Mouse (Mus musculus) embryonic facial prominence, embryonic 11.5 days (tissue): Measurements from ENCODE around the gene Gpr37l1. TPM values are rescaled to one million over a fixed set of nuclear protein-coding genes. Genes with fewer than 3 reads are reported as not detected.
A peak's percentile ranks its signal among the peaks of the same experiment; 100 is the strongest.

Experiments
- ATAC-seq: fragments of 200-750 bp; cut with Nextera tagmentation; replicated peaks from 2 replicates; pipeline ENCODE4 v1.8.0; 2017; ENCODE audit warnings: low read depth; ENCODE audit not compliant: insufficient number of reproducible peaks, low FRiP score, low TSS enrichment
- DNase-seq: peaks from one replicate; pipeline ENCODE4 v3.0.0-alpha.2; 2015; ENCODE audit warnings: low spot score
- H3K27ac ChIP-seq: fragments of 300-500 bp; sonication (generic); replicated peaks from 2 replicates; pipeline ENCODE4 v1.5.1; 2014; ENCODE audit warnings: mild to moderate bottlenecking, low read depth, low read length, control low read depth
- H3K27me3 ChIP-seq: fragments of 300-500 bp; sonication (generic); 2 replicates; pipeline ENCODE4 v1.6.1; 2014; ENCODE audit warnings: mild to moderate bottlenecking, low read length, moderate library complexity, mixed read lengths; ENCODE audit not compliant: control insufficient read depth, insufficient read depth
- H3K36me3 ChIP-seq: fragments of 300-500 bp; sonication (generic); replicated peaks from 2 replicates; pipeline ENCODE4 v1.6.1; 2014; ENCODE audit warnings: low read depth, mild to moderate bottlenecking, low read length, moderate library complexity, mixed read lengths; ENCODE audit not compliant: control insufficient read depth, insufficient read depth
- H3K4me1 ChIP-seq: fragments of 300-500 bp; sonication (generic); 2 replicates; pipeline ENCODE4 v1.6.1; 2014; ENCODE audit warnings: low read length, mixed read lengths; ENCODE audit not compliant: control insufficient read depth, insufficient read depth
- H3K4me2 ChIP-seq: fragments of 300-500 bp; sonication (generic); 2 replicates; pipeline ENCODE4 v1.6.1; 2014; ENCODE audit warnings: low read depth, mild to moderate bottlenecking, control low read depth, low read length, moderate library complexity
- H3K4me3 ChIP-seq: fragments of 300-500 bp; sonication (generic); 2 replicates; pipeline ENCODE4 v1.5.1; 2014; ENCODE audit warnings: low read depth, low read length, control low read depth
- H3K9ac ChIP-seq: fragments of 300-500 bp; sonication (generic); replicated peaks from 2 replicates; pipeline ENCODE4 v1.6.1; 2014; ENCODE audit warnings: mild to moderate bottlenecking, control low read depth, low read length
- H3K9me3 ChIP-seq: fragments of 300-500 bp; sonication (generic); replicated peaks from 2 replicates; pipeline ENCODE4 v1.6.1; 2016; ENCODE audit warnings: mild to moderate bottlenecking, low read length, inconsistent platforms, mixed read lengths; ENCODE audit not compliant: control insufficient read depth
- WGBS: fragments of 180-500 bp; shearing (Covaris S2); extraction: QIAGEN DNeasy Blood & Tissue Kit; methylation state at CpG from one replicate; pipeline ENCODE4 v1.1.7; 2014; 5-methylcytosine and 5-hydroxymethylcytosine counted together
- polyA plus RNA-seq: library from polyadenylated mRNA; unstranded; fragments of >200 nt; fragmentation: Nextera tagmentation; extraction: Ambion mirVana; gene quantifications from 2 replicates; pipeline ENCODE4 v1.2.1, GENCODE M21; 2014

Gene Gpr37l1
- polyA plus RNA-seq, 1 experiment from 2014 or later, result not detected

DNA sequence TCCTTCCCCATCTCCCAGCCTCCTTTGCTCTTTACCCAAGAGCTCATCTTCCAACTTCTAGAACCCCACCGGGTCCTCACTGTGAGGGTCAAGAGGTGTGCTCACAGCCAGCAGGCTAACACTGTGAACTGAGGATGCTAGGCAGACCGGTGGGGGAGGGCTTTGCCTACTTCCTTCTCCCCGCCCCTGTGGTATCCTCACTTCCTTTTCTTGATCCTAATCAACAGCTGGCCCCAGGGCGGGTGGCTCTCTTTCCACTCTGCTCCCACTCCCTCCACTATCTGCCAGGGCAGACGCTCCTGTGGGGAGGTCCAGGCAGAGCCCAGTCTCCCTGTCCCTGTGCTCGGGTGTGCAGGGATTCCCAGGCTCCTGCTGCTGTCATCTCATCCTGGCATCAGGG lies 36.4 kb downstream of the Gpr37l1 start:
- WGBS, result 28% methylated on average over 6 of the region's 6 CpGs
- H3K9ac ChIP-seq, result no peak overlapping the region

DNA sequence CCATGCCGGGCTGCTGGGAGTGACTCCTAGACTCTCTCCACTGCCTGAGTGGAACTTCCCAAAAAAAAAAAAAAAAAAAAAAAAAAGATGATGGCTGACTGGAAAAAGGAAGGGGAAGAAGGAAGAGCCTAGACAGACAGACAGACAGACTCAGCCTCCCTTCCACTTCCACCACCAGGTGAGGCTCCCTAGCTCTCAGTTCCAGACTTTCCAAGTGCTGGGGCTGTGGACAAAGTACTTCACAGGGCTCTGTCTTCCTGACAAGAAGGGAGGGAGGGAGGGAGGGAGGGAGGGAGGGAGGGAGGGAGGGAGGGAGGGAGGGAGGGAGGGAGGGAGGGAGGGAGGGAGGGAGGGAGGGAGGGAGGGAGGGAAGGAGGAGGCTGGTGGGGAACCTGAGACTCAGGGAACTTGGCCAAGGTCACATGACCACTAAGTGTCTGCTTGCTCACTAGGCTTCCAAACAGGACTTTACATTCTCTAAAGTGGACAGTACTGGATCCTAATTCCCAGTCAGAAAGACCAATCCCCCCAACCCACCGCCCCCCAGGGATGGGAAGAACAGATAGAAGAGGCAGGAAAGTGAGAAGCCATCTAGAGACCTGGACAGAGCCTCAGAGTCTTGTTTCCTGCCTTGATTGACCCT lies 37.0 kb downstream of the Gpr37l1 start:
- H3K9me3 ChIP-seq, result no peaks in the 10 kb centered on the region
- no peaks in the 10 kb centered on the region for H3K36me3 ChIP-seq
- WGBS, result 66% methylated on average over 2 of the region's 2 CpGs
- DNase-seq, result no peak
- H3K4me2 ChIP-seq, result no peak overlapping the region
- ATAC-seq, result no peak
- no peak overlapping the region for H3K9ac ChIP-seq
- no peak overlapping the region for H3K4me3 ChIP-seq
- no peaks in the 10 kb centered on the region for H3K27me3 ChIP-seq
- no peak overlapping the region for H3K27ac ChIP-seq
- H3K4me1 ChIP-seq, result peaks cover 9% of the 10 kb centered on the region

More for the DNA sequence above, 36.4 kb downstream of the Gpr37l1 start:
- no peak for ATAC-seq
- H3K9me3 ChIP-seq, result no peaks in the 10 kb centered on the region
- H3K4me2 ChIP-seq, result no peak overlapping the region; the same call in 1 of the 2 replicates
- H3K4me1 ChIP-seq, result peaks cover 9% of the 10 kb centered on the region
- no peaks in the 10 kb centered on the region for H3K27me3 ChIP-seq
- no peak overlapping the region for H3K4me3 ChIP-seq
- DNase-seq, result no peak
- H3K27ac ChIP-seq, result no peak overlapping the region
- H3K36me3 ChIP-seq, result no peaks in the 10 kb centered on the region

DNA sequence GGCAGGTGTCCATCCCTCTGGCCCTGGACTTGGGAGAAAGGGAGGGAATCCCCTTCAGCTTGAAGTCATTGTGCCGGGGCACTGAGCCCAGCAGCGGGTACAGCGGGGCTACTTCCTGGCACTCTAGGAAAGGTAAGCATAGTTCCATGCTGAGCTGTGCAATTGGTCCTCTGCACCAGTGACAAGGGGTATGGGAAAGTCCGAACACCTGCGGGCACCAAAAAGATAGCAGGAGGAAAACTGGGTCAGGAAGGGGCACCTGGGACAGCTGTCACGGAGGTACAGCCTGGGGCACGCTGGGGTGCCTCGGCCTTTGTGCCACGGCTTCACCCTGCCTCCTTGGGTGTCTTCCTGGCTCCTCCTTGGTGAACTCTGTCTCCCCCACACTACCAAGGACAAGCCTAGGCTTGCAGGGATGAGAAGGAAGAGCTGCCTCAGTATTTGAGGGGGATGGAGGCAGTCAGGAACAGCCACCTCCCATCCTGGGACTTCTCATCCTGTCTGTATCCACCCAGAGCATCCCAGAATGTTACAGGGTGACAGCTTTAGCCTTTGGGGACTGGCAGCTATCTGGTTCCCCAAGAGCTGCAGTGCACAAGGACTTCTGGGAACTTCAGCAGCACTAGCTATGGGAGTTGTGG lies 37.8 kb downstream of the Gpr37l1 start:
- Histone ChIP-seq H3K27ac (no peak overlapping the region), H3K4me1 (peaks cover 9% of the 10 kb centered on the region)
- DNase-seq, result no peak

DNA sequence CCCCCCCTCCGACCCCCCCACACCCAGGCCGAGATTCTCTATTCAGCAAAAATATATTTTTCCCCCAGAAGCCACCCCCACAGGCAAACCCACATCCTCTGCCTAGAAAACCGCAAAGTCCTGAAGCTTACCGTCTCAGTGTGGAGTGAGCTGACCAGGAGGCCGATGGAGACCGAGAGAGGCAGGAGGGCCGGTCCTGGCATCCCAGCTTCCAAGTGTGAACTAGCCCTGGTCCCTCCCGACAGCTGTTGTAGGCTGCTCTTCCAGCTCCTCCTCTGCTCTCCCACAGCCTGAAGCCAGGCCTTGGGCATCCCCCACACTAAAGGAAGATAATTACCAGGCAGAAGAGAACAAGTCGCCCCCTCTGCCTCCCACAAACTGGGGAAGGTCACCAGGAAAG lies 38.5 kb downstream of the Gpr37l1 start:
- Histone ChIP-seq H3K9me3 (no peaks in the 10 kb centered on the region), H3K27me3 (no peaks in the 10 kb centered on the region), H3K36me3 (no peaks in the 10 kb centered on the region), H3K27ac (no peak overlapping the region), H3K4me2 (no peak overlapping the region), H3K4me1 (peaks cover 9% of the 10 kb centered on the region), H3K4me3 (no peak overlapping the region), H3K9ac (no peak overlapping the region)
- no peak for ATAC-seq
- whole genome bisulfite sequencing, result 36% methylated on average over 9 of the region's 9 CpGs
- no peak for DNase-seq

More for the DNA sequence above, 37.8 kb downstream of the Gpr37l1 start:
- ATAC-seq, result no peak
- no peak overlapping the region for H3K9ac ChIP-seq
- no peak overlapping the region for H3K4me2 ChIP-seq
- no peak overlapping the region for H3K4me3 ChIP-seq
- WGBS, result 61% methylated on average over 9 of the region's 9 CpGs
- H3K9me3 ChIP-seq, result no peaks in the 10 kb centered on the region
- no peaks in the 10 kb centered on the region for H3K36me3 ChIP-seq
- H3K27me3 ChIP-seq, result no peaks in the 10 kb centered on the region

DNA sequence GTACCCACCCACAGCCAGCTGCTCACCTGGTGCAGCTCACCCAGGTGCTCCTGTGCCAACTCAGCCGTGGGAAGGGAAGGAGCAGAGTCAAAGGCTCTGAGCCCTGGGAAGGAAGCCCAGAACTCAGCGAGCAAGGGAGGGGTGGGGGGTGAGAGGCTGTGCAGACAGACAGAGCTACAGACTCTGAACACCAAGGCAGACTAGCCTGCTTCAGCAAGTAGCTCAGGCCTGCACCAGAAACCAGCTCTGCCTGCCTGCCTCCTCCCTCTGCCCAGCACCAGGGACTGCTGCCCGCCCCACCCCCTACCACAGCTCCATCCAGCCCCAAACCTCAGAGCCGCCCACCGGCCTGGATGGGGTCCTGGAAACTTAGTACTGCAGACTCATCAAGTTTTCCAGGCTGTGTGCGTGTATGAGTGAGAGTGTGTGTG lies 39.5 kb downstream of the Gpr37l1 start:
- Histone ChIP-seq H3K9ac (no peak overlapping the region), H3K36me3 (no peaks in the 10 kb centered on the region), H3K27me3 (no peaks in the 10 kb centered on the region), H3K27ac (no peak overlapping the region), H3K4me1 (peaks cover 9% of the 10 kb centered on the region), H3K9me3 (no peaks in the 10 kb centered on the region), H3K4me3 (no peak overlapping the region), H3K4me2 (no peak overlapping the region)
- 35% methylated on average over 6 of the region's 6 CpGs for WGBS
- no peak for ATAC-seq
- DNase-seq, result no peak

DNA sequence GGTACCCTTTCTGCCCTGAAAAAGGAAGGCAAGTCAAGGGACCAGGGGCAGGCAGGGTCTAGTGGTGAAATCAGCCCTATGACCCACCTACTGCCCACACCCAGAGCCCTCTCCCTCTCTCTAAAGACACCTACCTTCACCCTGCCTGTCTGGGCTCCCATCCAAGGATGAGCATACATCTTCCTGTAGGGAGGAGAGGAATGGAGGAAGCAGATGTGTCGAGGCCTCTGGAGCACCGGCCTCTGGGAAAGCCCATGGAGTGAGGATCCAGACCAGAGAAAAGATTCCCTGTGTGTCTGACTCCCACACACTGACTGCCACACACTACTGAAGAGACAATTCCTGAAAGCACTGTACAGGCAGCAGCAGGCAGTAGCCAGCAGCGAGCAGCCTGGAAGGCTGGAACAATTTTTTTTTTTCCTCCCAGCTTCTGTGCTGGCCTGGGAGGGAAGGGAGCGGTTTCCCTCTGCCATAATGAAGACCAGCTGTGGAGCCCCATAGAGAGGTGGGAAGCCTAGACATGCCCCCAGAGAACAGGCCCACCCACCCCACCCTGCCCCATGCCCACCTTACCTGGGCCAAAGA lies 40.9 kb downstream of the Gpr37l1 start:
- DNase-seq (peak; percentile 80), ATAC-seq (peak; percentile 46; the same call in 1 of the 2 replicates)
- H3K9ac ChIP-seq, result peak overlapping the region; percentile 37
- H3K27ac ChIP-seq, result peak overlapping the region; percentile 67
- no peaks in the 10 kb centered on the region for H3K27me3 ChIP-seq
- no peak overlapping the region for H3K4me3 ChIP-seq
- H3K4me2 ChIP-seq, result no peak overlapping the region
- peaks cover 9% of the 10 kb centered on the region for H3K4me1 ChIP-seq
- H3K36me3 ChIP-seq, result no peaks in the 10 kb centered on the region
- no peaks in the 10 kb centered on the region for H3K9me3 ChIP-seq
- 36% methylated on average over 4 of the region's 4 CpGs for WGBS

DNA sequence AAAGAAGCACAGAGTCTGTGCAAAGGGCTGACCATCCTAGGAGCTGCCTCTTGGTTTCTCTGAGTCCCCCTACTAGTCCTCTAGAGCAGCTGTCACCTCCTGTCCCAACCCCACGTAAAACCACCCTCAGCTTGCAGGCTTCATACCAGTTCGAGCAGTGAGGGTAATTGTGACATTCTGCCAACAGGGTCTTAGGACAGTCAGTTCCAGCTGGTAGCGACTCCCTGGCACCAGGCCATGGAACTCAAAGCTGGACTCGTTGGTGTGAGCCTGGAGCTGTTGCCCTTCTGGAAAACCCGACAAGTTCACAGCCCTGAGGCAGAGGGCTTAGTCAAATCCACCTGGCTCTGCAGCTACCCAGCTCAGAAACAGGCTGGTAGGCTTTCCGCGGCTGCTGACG lies 41.5 kb downstream of the Gpr37l1 start:
- Histone ChIP-seq H3K4me2 (no peak overlapping the region), H3K36me3 (no peaks in the 10 kb centered on the region), H3K27me3 (no peaks in the 10 kb centered on the region), H3K9ac (peak overlapping the region; percentile 37; the same call in 1 of the 2 replicates), H3K27ac (no peak overlapping the region), H3K4me1 (peaks cover 9% of the 10 kb centered on the region), H3K4me3 (no peak overlapping the region), H3K9me3 (no peaks in the 10 kb centered on the region)
- DNase-seq (no peak), ATAC-seq (no peak)
- WGBS, result 63% methylated on average over 8 of the region's 8 CpGs
